Mouse (Mus musculus): ENCODE results near the gene Gm28308.

The Gm28308 gene

GRCm38 (mm10) chr6:52231885-52232567, 18.9 kb upstream of the Gm28308 start:
- no peak for DNase-seq

GRCm38 (mm10) chr6:52230516-52231165, 17.5 kb upstream of the Gm28308 start, which contains the start of gene Hoxa9:
Hoxa9 (minus strand) TSS chr6:52231089.
- no peak for DNase-seq

- DNase-seq: no peak
These were observed 16.6 kb upstream of the Gm28308 start for GRCm38 (mm10) chr6:52229558-52230416.

GRCm38 (mm10) chr6:52228475-52229465, 15.6 kb upstream of the Gm28308 start:
- no peak for DNase-seq

GRCm38 (mm10) chr6:52227470-52228222, 14.5 kb upstream of the Gm28308 start:
- no peak for DNase-seq

GRCm38 (mm10) chr6:52226569-52227257, 13.6 kb upstream of the Gm28308 start:
- DNase-seq: no peak

GRCm38 (mm10) chr6:52225612-52226568, 12.8 kb upstream of the Gm28308 start:
- no peak for DNase-seq

GRCm38 (mm10) chr6:52224895-52225611, 11.9 kb upstream of the Gm28308 start:
- no peak for DNase-seq

- DNase-seq: no peak
These were observed 11.0 kb upstream of the Gm28308 start for GRCm38 (mm10) chr6:52223939-52224760.

- DNase-seq: no peak
These were observed 9.6 kb upstream of the Gm28308 start for GRCm38 (mm10) chr6:52222729-52223128.

- DNase-seq: no peak
These were observed 9.0 kb upstream of the Gm28308 start for GRCm38 (mm10) chr6:52221993-52222685.

GRCm38 (mm10) chr6:52221337-52221992, 8.3 kb upstream of the Gm28308 start, which contains the start of gene Hoxa7:
Hoxa7 (minus strand) TSS chr6:52221854.
- peak; percentile 87 for DNase-seq

GRCm38 (mm10) chr6:52220865-52221310, 7.7 kb upstream of the Gm28308 start:
- no peak for DNase-seq

GRCm38 (mm10) chr6:52220003-52220864, 7.1 kb upstream of the Gm28308 start:
- DNase-seq: no peak

- DNase-seq: no peak
These were observed 6.2 kb upstream of the Gm28308 start for GRCm38 (mm10) chr6:52219234-52219942.
